Mouse (Mus musculus) testis, adult 2 months (tissue): ENCODE measurements around the gene Dnm2. TPM values are rescaled to one million over a fixed set of nuclear protein-coding genes. Genes with fewer than 3 reads are reported as not detected.
A peak's percentile ranks its signal among the peaks of the same experiment; 100 is the strongest.
"Not testable (repeated sequence)": the region's sequence is repeated elsewhere in the genome, so short reads cannot be mapped to it uniquely, and the experiment has no call there.

Experiments
- H3K27ac ChIP-seq: fragments of 200-500 bp; 2 replicates; pipeline ENCODE4 v1.5.1; 2012; ENCODE audit warnings: low read depth, low read length; ENCODE audit not compliant: control insufficient read depth, insufficient read depth
- H3K27me3 ChIP-seq: fragments of 200-500 bp; 2 replicates; pipeline ENCODE4 v1.6.1; 2012; ENCODE audit warnings: mild to moderate bottlenecking, low read length, moderate library complexity; ENCODE audit not compliant: control insufficient read depth, insufficient read depth
- H3K36me3 ChIP-seq: fragments of 200-500 bp; 2 replicates; pipeline ENCODE4 v1.6.1; 2012; ENCODE audit warnings: mild to moderate bottlenecking, low read length; ENCODE audit not compliant: control insufficient read depth, insufficient read depth
- H3K4me1 ChIP-seq: fragments of 200-500 bp; 2 replicates; pipeline ENCODE4 v1.6.1; 2012; ENCODE audit warnings: low read length; ENCODE audit not compliant: control insufficient read depth, insufficient read depth
- H3K4me3 ChIP-seq: fragments of 200-500 bp; 2 replicates; pipeline ENCODE4 v1.5.1; 2012; ENCODE audit warnings: low read depth, mild to moderate bottlenecking, low read length, moderate library complexity, mixed read lengths; ENCODE audit not compliant: control insufficient read depth
- CTCF ChIP-seq: fragments of 200-500 bp; IDR thresholded peaks from 2 replicates; pipeline ENCODE4 v1.5.1; 2012; ENCODE audit warnings: low read depth, mild to moderate bottlenecking, inconsistent platforms, low read length, moderate library complexity; ENCODE audit not compliant: control insufficient read depth, insufficient read depth, insufficient replicate concordance
- POLR2A ChIP-seq: fragments of 200-500 bp; IDR thresholded peaks from 2 replicates; pipeline ENCODE4 v1.6.1; 2012; ENCODE audit warnings: low read depth, mild to moderate bottlenecking, inconsistent platforms, low read length, moderate library complexity; ENCODE audit not compliant: control insufficient read depth
- polyA plus RNA-seq: library from polyadenylated mRNA; depleted of rRNA; stranded (reverse); fragments of >200 nt; gene quantifications from 2 replicates; pipeline ENCODE4 v1.2.3, GENCODE M21; 2012

Dnm2 gene
- polyA plus RNA-seq, 1 experiment = 158 TPM

- TF ChIP-seq CTCF = no peak
- no peak for TF ChIP-seq POLR2A
- Histone ChIP-seq H3K27me3 (no peaks in the 10 kb centered on the region), H3K36me3 (no peaks in the 10 kb centered on the region; the same call in 1 of the 2 replicates), H3K27ac (no peak overlapping the region), H3K4me3 (no peak overlapping the region), H3K4me1 (peaks cover 17% of the 10 kb centered on the region)
These were observed 84.2 kb downstream of the Dnm2 start for GRCm38 (mm10) chr9:21508871-21509404.

DNA sequence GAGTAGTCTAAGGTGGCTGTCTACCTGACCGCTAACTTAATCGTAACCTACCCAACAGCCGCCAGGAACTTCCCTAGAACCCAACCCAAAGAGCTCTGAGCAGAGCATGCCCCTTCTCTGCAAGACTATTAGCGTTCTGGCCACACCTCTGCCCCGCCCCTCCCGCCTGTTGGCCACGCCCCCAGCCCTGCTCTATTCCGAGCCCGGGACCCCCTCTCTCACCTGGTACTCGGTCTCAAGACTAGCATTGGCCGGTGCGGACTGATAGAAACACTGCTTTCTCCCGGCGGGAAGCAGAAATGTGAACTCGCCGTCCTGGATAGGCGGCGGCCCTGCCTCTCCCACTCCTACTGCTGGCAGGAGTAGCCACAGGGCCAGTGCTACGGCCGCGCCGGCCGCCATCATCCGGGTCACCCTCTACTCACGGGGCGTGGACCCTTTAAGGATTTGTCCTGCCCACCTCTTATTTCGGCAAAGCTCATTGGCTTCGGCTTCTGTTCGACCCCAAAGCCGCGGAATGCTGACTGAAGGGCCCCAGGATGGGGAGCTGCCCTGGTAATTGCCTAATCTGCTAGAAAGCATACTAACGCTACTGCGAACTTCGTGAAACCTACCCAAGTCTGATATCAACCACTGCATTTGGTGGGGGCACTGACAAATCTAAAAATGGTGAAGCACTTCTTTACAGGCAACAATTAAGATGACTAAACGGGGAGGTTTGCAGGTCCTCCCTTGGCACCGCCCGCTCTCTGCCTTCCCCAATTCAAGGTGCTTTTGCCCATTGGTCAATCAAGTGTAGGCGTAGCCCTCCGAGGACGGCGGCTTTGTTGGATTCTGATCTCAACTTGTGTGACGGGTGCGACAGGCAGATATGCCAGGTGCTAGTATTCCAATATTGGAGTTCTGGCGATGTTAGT, 85.3 kb downstream of the Dnm2 start, which contains the start of gene Tmed1:
Tmed1 (minus strand) TSS at position 481 of the 917 bp plus-strand sequence.
- Histone ChIP-seq H3K4me3 (peak within 1 kb of the TSS; percentile 89), H3K27ac (peak within 1 kb of the TSS; percentile 87), H3K36me3 (no peaks in the 10 kb centered on the region), H3K4me1 (peaks cover 17% of the 10 kb centered on the region), H3K27me3 (no peaks in the 10 kb centered on the region)
- TF ChIP-seq POLR2A (no peak), CTCF (no peak)

DNA sequence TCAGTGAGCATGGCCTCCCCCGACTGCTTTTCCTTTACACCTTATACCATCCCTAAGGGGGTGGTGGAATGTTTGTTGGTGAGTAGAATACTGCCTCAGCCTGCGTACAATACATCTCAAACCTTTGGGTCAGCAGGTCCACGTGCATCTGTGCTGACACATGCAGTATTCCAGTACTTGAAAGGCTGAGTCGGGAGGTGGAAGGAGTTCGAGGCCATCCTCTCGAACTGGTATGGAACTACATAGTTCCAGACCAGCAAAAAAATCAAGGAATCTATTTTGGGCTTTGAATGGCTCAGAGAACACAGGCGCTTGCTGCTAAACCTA, 85.9 kb downstream of the Dnm2 start:
- peak overlapping the region; percentile 56 for H3K27ac ChIP-seq
- no peak for TF ChIP-seq CTCF
- no peak for TF ChIP-seq POLR2A
- no peaks in the 10 kb centered on the region for H3K36me3 ChIP-seq
- no peaks in the 10 kb centered on the region for H3K27me3 ChIP-seq
- H3K4me3 ChIP-seq = peak overlapping the region; percentile 89
- H3K4me1 ChIP-seq = peaks cover 17% of the 10 kb centered on the region

GRCm38 (mm10) chr9:21511052-21511451, 86.3 kb downstream of the Dnm2 start:
- H3K4me3 ChIP-seq = no peak overlapping the region
- H3K27ac ChIP-seq = peak overlapping the region; percentile 56; the same call in 1 of the 2 replicates
- peaks cover 17% of the 10 kb centered on the region for H3K4me1 ChIP-seq
- no peaks in the 10 kb centered on the region for H3K27me3 ChIP-seq
- TF ChIP-seq POLR2A (no peak), CTCF (no peak)
- no peaks in the 10 kb centered on the region for H3K36me3 ChIP-seq

GRCm38 (mm10) chr9:21513466-21513865, 88.8 kb downstream of the Dnm2 start:
- no peak overlapping the region for H3K4me3 ChIP-seq
- H3K27ac ChIP-seq = no peak overlapping the region
- TF ChIP-seq POLR2A (no peak), CTCF (no peak)
- no peaks in the 10 kb centered on the region for H3K27me3 ChIP-seq
- H3K4me1 ChIP-seq = peaks cover 17% of the 10 kb centered on the region
- H3K36me3 ChIP-seq = no peaks in the 10 kb centered on the region

DNA sequence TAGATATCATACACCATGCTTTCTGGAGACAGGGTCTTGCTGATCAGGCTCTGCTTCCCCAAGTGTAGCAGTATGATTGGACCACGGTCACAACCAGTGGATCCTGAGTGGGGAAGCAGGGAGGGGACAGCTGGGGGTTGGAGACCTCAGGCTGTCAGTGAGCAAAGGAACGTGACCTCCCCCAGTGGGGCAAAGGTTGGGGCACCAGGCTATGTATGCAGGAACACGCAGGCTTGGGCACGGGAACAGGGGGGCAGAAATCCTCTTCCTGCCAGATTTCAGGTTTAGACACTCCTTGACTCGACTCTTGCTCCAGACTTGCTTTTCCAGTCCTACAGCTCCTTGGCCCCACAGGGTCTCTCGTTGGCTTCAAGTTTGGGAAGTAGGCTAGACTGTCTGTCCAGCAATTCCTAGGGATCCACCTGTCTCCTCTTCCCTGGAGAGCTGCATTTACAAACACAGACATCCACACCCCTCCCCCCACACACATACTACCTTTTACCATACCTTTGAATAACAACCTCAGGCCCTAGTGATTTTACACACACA, 93.3 kb downstream of the Dnm2 start:
- H3K4me1 ChIP-seq = no peaks in the 10 kb centered on the region
- H3K36me3 ChIP-seq = no peaks in the 10 kb centered on the region
- no peak overlapping the region for H3K27ac ChIP-seq
- no peak overlapping the region for H3K4me3 ChIP-seq
- no peaks in the 10 kb centered on the region for H3K27me3 ChIP-seq
- no peak for TF ChIP-seq POLR2A

GRCm38 (mm10) chr9:21518690-21519089, 94.0 kb downstream of the Dnm2 start:
- H3K27me3 ChIP-seq, H3K4me3 ChIP-seq, H3K27ac ChIP-seq, H3K4me1 ChIP-seq, H3K36me3 ChIP-seq: not testable (repeated sequence)
